Mouse (Mus musculus) testis, postnatal 10 days (tissue): ENCODE results near the gene Olfr1410.

ENCODE experiments used
- DNase-seq: peaks from one replicate; pipeline ENCODE4 v3.0.0; 2021; ENCODE audit warnings: low spot score

Olfr1410 gene

DNA sequence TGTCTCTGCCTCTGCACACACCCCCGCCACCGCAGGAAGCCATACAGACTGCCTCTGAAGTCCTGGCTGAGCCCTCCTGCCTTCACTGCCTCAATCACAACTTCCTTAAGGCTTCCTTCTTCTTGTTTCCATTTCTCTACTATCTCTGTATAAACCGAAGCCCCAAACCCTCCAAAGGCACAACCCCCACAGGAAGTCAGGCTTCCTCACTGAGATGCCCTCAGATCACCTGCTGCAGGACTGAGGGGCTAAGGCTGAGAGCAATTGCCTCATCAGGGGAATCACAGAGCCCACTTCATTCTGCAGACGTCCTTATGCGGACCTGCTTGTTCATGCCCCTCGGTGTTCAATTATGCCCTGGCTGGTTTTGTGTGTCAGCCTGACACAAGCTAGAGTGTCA lies 34.8 kb downstream of the Olfr1410 start:
- DNase-seq, result peak; percentile 36

DNA sequence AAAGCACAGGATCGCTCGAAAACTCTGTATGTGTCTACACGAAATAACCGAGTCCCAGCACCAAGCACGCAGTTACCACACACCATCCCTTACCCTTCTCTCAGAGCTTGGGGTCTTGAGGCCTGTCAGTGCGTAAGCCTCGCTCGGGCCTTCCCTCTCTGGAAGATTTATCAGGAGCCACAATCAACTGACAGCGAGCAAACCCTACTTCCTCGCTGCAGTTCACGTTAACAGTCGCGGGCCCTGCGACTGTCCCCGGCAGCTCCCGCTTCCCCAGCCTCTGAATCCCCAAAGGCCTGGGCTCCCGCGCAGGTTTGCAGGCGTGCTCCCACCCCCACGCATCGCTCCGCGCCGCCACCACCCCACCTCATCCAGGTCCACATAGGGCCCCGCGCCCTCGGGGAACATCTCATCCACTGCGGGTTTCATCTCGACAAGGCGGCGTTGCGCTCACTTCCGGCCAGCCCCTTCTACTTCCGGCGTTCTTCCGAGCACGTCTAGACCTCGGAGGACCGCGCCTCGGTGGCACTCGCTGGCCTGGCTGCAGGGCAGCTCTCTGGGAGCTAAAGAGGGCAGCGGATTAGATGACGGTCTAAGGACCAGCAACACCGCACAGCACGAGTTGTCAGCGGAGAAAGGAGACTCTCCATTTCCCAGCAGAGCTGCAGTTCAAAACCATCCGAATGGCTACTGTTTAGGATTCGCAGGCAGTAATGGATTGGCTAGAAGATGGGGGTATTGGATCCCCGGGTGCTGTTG lies 36.1 kb downstream of the Olfr1410 start, which contains the start of gene Cops9:
Gene Cops9 (minus strand): TSS at position 472 of the 759 bp plus-strand sequence.
- peak; percentile 89 for DNase-seq

DNA sequence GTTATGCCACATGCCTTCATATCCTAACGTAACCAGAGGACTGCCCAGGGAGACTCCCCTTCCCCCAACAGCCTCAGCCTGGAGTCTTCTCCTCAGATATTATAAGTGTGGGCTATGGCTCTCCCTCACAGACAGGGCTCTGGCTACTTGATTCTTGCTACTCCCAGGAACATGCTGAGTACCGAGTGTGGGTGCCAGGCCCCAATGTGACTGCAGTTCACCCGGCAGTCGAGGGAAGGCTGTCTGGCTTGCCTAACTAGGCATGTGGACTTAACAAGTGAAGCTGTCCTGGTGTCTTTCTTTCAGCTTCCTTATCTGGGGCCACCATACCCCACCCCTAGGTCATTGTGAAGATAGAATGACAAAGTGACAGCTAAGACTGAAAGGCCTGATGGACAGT lies 38.1 kb downstream of the Olfr1410 start:
- DNase-seq, result no peak

DNA sequence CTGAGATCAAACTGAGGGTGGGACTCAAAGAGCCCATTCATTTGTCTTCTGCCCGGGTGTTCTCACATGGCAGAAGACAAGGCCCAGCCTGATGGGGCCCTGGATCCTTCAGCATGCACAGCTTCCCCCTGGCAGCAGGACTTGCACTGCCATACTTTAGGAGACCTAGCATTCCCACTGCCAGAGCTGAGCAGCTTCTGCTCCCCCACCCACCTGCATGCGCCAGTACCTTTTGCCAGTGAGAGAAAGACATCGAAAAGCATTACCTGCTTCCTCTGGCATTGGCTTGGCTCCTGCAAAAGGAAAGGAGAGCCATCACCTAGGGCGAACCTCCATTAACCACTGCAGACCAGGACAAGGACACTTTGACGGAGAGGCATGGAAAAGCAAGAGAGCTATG lies 39.3 kb downstream of the Olfr1410 start:
- peak; percentile 29 for DNase-seq

DNA sequence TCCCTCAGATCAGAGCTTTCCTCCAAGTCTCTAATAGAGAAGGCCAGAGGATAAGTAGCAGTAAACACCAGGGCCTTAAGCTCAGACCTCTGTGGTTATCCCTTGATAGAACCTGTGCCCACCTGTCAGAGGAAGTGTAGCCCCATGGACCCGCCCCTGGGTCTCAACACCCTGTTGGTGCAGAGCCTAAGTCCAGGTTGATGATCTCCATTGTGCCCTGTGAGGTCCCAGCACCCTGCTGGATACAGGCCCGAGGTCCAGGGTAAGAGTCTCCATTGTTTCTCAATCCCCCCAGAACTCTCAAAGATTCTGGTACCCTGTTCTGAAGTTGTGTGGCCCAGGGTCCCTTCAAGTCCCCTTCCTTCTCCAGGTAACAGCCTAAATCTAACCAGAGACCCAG lies 40.5 kb downstream of the Olfr1410 start:
- no peak for DNase-seq

DNA sequence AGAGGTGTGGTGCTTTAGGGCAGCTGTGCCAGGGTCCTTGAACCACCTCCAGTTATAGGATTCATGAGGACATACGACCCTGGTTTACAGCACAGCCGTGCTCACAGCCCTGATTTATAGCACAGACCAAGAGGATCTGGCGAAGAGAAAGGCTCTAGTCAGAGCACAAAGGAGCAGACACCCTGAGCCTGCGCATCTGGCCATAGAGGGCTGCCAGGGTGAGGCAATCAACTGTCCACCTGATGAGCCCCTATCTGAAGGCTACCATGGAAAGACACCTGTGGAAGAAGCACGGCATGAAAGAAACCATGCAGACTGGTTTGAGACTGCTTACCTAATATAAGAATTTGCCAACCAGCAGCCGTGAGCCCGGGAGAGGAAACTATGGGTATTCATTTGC lies 41.0 kb downstream of the Olfr1410 start:
- DNase-seq, result no peak

DNA sequence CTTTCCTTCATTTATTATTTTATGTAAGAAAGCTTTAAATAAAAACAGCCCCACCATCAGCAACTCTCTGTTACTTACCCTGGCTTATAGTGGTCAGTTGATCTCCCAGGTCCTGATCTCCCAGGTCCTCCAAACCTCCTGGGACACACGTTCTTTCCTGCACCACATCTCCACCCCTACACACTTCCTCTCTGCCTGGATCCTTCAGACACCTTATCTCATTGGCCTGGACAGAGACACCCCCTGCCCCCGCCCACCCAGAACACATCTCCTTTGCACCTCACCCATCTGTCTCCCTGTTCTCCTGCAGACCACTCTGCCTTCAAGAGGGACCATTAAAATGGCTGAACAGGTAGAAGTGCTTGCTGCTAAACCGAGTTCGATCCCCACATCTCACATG lies 41.4 kb downstream of the Olfr1410 start:
- no peak for DNase-seq

DNA sequence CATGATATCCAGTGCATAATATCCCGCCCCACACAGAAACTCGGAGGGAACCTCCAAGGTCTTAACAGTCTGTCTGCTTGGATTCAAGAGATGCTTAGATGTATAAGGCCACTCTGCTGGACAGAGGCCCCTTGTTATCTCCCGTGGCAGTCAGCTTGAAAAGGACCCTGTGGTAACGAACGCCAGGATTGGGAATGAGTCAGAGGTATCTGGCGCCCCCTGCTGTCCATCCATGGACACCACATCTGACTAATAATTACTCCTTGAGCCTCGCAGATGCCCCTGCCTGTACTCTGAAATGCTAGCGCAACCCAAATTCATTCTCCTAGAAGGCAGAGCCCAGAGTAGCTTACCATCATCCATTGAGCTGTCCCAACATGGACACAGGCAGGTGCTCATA lies 42.2 kb downstream of the Olfr1410 start:
- peak; percentile 86 for DNase-seq

DNA sequence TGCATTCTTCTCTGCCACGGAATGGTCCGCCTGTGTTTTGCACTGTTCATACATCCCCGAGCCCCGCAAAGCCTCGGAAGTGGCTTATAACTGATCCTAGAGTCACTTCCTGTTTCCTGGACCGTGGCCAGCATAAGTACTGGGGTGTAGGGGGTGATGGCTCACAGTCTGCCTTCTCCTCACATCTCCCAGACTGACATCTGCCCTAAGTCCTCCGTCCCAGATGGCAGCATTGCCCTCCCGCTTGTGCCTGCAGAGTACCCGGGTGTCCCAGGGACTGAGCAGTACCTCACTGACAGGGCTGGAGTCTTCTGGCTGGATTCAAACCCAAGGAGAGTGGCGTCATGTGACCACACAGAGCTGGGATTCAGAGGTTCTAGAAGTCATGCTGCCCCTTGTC lies 42.6 kb downstream of the Olfr1410 start:
- DNase-seq, result no peak

DNA sequence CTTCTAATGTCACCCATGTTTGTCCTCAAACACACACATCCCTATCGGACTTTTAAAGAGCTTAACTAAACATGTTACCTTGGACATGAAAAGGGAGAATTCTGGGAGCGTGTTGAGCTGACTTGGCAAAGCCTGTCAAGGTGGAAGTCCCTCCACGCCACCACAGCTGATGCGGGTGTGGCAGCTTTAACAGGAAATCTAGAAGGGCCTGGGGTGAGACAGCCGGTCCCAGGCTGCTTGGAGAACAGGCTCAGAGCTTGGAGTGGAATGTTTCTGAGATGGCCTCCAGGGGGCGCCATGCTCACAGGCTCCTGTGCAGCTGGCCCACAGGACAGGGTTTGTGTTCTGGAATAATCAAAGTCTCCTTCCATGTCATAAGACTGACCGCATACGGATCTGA lies 43.1 kb downstream of the Olfr1410 start, which contains the start of gene Otos:
Gene Otos (minus strand): TSS at position 169 of the 400 bp plus-strand sequence.
- DNase-seq, result peak; percentile 85

DNA sequence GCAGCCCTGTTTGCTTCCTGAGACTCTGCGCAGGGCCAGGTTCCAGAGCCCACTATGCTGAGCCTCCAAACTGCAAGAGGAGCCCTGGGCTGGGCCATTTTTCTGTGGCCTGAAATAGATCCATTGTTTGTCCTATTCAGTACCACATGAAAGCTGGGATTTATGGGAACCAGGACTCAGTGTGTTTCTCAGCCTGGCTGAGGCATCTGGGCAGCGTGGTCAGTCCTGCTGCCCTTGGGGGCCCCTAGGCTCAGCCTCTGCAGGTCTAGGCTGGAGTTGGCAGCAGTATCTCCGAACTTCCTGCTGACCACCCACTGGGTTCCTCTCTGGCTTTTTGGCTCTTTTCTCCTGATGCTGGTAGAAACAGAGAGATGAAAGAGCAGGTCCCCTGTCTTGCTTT lies 45.9 kb downstream of the Olfr1410 start:
- no peak for DNase-seq

DNA sequence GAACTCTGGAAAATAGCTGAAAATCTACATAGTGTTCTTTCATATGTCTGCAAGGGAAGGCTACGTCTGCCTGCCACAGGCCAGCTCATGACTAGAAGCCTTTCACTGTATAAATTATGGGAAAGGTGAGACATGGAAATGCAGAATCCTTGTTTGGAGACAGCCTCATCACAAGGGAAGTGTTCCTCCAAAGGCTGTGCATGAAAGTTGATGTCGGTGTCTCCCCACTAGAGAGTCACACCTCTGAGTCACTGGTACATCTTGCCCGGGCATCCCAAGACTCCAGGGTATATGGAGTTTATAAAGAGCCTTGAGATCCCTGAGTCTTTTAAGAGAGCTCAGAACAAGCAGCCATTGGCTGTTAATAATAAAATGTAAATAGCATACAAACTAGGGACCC lies 47.6 kb downstream of the Olfr1410 start:
- DNase-seq, result no peak

DNA sequence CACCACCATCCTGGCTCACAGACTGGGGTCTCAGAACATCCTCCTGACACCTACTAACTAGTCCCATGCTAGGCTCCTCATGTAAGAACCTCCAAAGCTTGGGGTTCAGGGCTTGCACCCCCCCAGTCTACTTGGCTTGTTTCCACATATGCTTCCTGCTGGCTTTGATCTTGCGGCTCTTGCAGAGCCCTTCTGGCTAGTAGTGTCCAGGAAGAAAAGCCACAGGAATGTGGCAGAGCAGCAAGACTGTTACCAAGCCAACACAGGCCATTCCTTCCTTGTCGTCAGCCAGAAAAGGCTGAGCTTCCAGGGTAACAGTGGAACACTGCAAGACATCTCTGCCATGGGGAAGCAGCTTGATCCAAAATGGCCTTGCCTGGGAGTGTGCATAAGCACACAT lies 49.1 kb downstream of the Olfr1410 start:
- no peak for DNase-seq

DNA sequence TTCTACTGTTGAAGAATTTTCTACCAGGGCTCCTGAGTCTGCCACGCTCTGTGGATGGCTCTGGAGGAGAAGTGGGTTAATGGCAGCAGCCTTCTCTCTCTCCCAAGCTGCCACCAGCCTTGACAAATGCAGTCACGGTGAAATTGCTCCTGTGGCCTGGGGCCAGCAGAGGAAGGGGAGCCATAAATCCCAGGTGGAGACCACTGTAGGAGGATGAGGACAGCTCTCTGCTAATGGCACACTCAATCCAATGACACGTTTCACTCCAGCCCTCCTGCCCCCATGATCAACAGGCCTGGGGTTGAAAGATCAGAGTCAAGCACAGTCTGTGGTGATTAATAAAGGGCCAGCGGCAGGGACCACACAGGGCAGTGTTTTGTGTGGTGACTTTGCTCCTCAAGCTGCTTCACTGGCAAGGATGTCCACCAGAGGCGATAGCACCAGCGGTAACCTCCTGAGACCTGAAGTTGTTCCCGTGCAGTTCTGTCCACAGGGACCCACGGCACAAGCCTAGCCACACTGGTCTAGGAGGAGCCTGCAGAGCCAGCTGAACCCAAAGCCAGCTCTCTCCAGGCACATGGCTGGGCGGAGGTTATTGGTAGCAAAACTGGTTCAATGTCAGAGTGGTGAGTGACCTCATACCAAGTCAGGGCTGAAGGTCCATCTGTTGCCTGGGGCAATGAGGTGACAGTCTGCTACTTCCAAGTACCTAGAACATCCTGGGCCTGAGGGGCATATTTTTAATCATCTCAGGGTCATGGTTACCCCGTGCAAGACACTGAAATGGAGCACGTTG lies 51.6 kb downstream of the Olfr1410 start:
- no peak for DNase-seq

DNA sequence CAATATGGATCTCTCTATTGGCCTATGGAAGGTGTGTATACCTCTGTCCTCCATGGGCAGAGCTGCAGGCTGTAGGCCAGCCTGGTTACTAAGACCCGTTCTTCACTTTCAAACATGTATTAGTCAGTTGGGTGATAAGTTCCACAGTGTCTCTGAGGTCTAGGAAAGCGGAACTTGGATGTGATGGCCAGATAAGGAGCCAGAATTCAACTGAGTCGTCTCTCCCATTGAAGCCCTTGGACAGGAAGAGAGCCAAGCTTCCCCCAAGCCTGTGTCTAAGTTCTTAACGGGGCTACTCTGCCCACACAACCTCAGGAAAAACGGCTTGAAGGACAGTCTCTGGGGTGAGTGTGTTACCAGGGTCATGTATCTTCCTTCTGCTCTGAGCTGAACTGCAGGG lies 53.8 kb downstream of the Olfr1410 start:
- no peak for DNase-seq
